Mouse (Mus musculus) gastrocnemius, adult 2 months (tissue): Measurements from ENCODE around the gene Hdac9. TPM values are rescaled to one million over a fixed set of nuclear protein-coding genes. Genes with fewer than 3 reads are reported as not detected.

Experiments used
- DNase-seq: peaks from one replicate; pipeline ENCODE4 v3.0.0; 2022
- H3K27ac ChIP-seq: fragments of 200-600 bp; 2 replicates; pipeline ENCODE4 v1.8.1; 2022; ENCODE audit warnings: mild to moderate bottlenecking
- H3K4me3 ChIP-seq: fragments of 200-600 bp; 2 replicates; pipeline ENCODE4 v1.8.1; 2022; ENCODE audit warnings: mild to moderate bottlenecking, moderate library complexity
- CTCF ChIP-seq: fragments of 200-600 bp; IDR thresholded peaks from 2 replicates; pipeline ENCODE4 v1.8.1; 2022; ENCODE audit warnings: antibody characterized with exemption, mild to moderate bottlenecking, moderate library complexity
- intact Hi-C: fragments of 180-260 bp; cut with DNase I; formaldehyde crosslinking; loops from one replicate; pipeline ENCODE4 v1.15.1; 2025
- total RNA-seq, 2 experiments: library from RNA; stranded (reverse); gene quantifications; 2 replicates each; pipeline ENCODE4 v1.2.3; 2021

Gene Hdac9
- total RNA-seq, 2 experiments from 2014 or later: 3.4 to 13.2 TPM

DNA sequence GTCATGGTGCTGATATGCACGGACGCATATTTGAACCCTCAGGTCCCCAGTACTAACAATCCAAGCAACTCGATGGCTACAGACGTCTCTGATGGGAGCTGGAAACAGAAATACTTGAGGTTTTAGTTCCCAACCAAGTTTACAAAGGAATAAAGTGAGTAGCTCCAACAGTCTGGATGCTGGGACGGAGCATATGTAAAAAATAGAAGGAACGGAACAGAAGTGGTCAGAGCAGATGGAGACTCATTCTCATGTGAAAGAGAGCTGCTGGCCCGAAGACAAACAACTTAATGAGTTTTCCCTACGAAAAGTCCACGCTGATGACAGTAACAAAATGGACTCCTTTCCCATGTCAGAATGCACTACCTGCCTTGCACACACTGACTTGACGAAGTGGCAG is 518.3 kb downstream of the Hdac9 start:
- intact Hi-C loops: no loop called here
- no peak for TF ChIP-seq CTCF
- no peak overlapping the region for H3K4me3 ChIP-seq
- no peak for DNase-seq
- H3K27ac ChIP-seq: no peak overlapping the region

- DNase-seq: no peak
- H3K4me3 ChIP-seq: no peak overlapping the region
- intact Hi-C loops: no loop called here
- no peak for TF ChIP-seq CTCF
- no peak overlapping the region for H3K27ac ChIP-seq
Measured at GRCm38 (mm10) chr12:34394342-34394741, 522.6 kb downstream of the Hdac9 start.

GRCm38 (mm10) chr12:34379681-34380080 is 537.2 kb downstream of the Hdac9 start:
- TF ChIP-seq CTCF: no peak
- intact Hi-C loops: no loop called here
- no peak for DNase-seq
- Histone ChIP-seq H3K27ac (no peak overlapping the region), H3K4me3 (no peak overlapping the region)

DNA sequence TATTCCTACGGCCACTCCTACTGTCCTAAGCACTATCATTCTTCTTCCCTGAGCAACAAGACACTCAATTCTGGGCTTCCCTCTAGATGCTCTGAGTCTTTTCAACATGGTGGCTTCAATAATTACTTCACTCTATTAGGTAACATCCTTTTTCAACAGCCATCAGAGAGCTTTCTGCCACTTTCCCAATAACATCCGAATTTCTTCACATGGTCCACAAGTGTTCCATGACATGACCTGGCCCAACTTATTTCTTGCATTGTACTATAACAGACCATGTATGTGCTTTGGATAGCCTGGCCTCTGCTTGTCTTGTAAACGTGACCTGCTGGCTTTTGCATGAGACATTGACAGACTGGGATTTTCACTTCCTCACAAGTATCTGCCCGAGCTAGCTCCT is 538.3 kb downstream of the Hdac9 start:
- DNase-seq: no peak
- Histone ChIP-seq H3K4me3 (no peak overlapping the region), H3K27ac (no peak overlapping the region)
- intact Hi-C loops: no loop called here
- no peak for TF ChIP-seq CTCF

DNA sequence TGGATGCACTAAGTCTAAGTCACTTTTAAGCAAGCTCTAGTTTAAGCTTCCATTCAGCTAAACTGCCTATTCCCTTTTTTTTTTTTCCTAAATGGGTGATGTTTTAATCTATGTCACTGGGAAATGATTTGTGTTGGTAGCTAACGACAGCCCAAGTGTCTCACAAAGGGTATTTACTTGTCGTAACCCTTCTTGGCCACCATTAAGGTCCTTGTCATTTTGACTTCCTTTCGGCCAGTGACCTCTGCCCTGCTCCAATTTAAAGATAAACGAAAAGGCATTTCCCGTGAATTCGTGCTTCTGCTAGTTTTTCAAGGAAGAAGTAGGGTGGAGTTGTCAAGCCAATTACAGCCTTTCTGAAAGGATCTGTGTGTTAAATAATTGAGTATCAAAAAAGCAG is 565.0 kb downstream of the Hdac9 start:
- no peak for TF ChIP-seq CTCF
- intact Hi-C loops: no loop called here
- Histone ChIP-seq H3K27ac (no peak overlapping the region), H3K4me3 (no peak overlapping the region)
- DNase-seq: no peak

GRCm38 (mm10) chr12:34347529-34347928 is 569.4 kb downstream of the Hdac9 start:
- intact Hi-C loops: no loop called here
- TF ChIP-seq CTCF: no peak
- no peak overlapping the region for H3K27ac ChIP-seq
- DNase-seq: no peak
- no peak overlapping the region for H3K4me3 ChIP-seq

DNA sequence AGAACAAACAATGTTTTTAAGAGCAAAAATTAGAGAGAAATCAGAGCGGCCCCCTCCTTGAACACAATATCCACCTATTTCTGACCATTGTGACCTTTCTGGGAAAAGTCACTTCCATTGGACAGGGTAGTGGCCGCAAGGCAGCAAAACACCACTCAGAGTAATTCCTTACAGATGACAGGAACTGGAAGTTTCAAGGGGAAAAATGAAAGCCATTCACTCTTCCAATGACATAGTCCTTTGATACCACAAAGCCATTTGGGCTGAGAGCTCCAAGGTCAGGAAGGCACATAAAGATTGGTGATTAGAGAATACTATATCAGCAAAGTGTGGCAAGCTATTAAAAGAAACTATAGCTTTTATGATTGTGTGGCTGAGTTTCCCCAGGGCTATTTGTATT is 574.1 kb downstream of the Hdac9 start:
- Histone ChIP-seq H3K4me3 (no peak overlapping the region), H3K27ac (no peak overlapping the region)
- no peak for TF ChIP-seq CTCF
- DNase-seq: no peak
- intact Hi-C loops: no loop called here

- TF ChIP-seq CTCF: no peak
- Histone ChIP-seq H3K27ac (no peak overlapping the region), H3K4me3 (no peak overlapping the region)
- no peak for DNase-seq
- intact Hi-C loops: no loop called here
Measured at GRCm38 (mm10) chr12:34338886-34339285, 578.0 kb downstream of the Hdac9 start.

GRCm38 (mm10) chr12:34334455-34335084 is 582.3 kb downstream of the Hdac9 start:
- H3K4me3 ChIP-seq: no peak overlapping the region
- intact Hi-C loops: no loop called here
- no peak overlapping the region for H3K27ac ChIP-seq
- no peak for DNase-seq
- no peak for TF ChIP-seq CTCF

DNA sequence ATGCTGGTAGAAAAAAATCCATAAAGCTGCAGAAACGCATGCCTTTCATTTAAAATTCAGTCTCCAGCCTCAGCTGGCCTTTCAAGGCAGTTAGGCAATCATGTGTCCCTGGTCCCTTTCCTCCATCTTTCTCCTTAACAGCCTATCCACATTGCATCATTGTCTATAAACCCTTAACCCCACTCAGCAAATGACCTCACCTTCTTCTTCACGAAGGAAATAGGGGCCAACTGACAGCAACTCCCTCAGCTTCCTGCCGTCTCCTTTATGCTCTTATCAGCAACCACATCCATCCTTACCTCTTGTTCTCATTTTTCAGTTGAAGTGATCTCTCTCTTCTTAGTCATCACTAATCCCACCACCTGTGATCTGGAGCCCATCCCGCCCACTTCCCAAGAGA is 584.0 kb downstream of the Hdac9 start:
- TF ChIP-seq CTCF: no peak
- Histone ChIP-seq H3K4me3 (no peak overlapping the region), H3K27ac (no peak overlapping the region)
- DNase-seq: no peak
- intact Hi-C loops: no loop called here

- no peak overlapping the region for H3K27ac ChIP-seq
- intact Hi-C loops: no loop called here
- no peak overlapping the region for H3K4me3 ChIP-seq
- no peak for DNase-seq
- TF ChIP-seq CTCF: no peak
Measured at GRCm38 (mm10) chr12:34327111-34327510, 589.8 kb downstream of the Hdac9 start.

DNA sequence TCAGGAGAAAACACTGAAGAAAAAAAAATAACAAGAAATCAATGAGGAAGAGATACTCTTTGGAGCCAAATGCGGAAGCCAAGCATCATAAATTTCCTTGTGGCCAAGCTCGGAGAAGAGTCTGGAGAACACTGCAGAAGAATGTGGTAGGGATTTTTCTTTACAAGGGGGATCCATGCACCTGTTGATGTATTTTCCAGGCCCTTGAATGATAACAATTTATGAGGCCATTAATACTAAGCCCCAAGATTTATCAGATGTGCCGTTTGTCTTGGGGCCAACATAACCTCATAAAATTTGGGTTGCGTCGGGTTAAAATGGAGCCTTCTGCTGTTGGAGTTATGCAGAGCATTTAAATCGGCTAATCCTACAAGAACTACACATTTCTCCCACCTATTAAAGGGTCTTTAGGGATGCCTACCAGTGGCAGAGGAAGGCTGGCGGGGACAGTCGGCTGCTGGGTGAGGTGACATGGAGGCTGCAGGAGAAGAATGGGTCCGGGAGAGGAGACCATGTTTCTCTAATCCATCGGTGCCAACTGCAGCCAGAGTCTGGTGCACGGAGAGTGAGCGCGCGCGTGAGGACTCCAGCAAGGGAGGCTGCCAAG is 604.7 kb downstream of the Hdac9 start:
- DNase-seq: peak; percentile 19
- H3K4me3 ChIP-seq: 0 out of 2 replicates have a peak overlapping the region, but pooled peaks have one; percentile 26
- no peak overlapping the region for H3K27ac ChIP-seq
- intact Hi-C loops: no loop called here
- no peak for TF ChIP-seq CTCF

GRCm38 (mm10) chr12:34305453-34305852 is 611.4 kb downstream of the Hdac9 start:
- H3K4me3 ChIP-seq: no peak overlapping the region
- no peak for TF ChIP-seq CTCF
- no peak overlapping the region for H3K27ac ChIP-seq
- intact Hi-C loops: no loop called here
- no peak for DNase-seq

DNA sequence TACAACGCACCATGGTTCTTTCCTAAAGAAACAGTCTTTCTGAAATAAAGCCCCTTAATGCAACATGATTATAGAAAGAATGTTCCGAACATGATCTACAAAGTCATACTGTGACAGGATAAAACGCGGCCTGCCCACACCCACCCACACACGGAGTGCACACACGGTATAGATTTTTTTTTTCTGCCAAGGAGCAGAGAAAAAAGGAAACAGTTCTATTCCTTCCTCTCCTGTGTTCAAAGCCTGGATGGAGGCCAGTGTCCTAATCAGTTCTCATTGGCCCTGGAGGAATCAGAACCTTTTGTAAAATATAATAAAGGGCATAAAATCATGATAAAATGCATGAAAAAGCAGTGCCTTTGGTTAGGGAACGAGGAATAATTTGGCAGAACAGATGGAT is 624.5 kb downstream of the Hdac9 start:
- intact Hi-C loops: no loop called here
- no peak for TF ChIP-seq CTCF
- DNase-seq: no peak
- H3K27ac ChIP-seq: no peak overlapping the region
- no peak overlapping the region for H3K4me3 ChIP-seq
